Mouse (Mus musculus) spleen, postnatal 14 days (tissue): Measurements from ENCODE around the gene Elf5.

ENCODE experiments used
- DNase-seq, 2 experiments: peaks; one replicate each; pipeline ENCODE4 v3.0.0; 2021 to 2022; ENCODE audit warnings: low spot score in 2 of 2

Gene Elf5

DNA sequence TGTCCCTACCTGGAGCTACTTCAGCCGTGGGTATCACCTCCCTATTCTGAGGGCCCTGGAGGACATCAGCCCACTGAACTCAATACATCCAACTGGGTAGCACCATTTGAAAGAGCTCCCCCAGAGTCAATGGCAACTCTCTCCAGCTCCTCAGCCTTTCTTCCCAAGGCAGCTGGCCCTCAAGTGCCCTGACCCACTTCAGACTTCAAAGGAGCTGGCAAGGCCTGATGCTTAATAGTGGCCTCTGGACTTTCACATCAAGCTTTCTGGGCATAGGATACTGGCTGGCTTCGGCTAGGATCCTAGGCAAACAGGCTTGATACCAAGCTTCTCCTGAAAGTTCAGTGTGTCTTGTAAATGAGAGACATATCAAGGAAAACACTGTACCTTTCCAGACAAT lies 23.6 kb downstream of the Elf5 start:
- no peak for DNase-seq

DNA sequence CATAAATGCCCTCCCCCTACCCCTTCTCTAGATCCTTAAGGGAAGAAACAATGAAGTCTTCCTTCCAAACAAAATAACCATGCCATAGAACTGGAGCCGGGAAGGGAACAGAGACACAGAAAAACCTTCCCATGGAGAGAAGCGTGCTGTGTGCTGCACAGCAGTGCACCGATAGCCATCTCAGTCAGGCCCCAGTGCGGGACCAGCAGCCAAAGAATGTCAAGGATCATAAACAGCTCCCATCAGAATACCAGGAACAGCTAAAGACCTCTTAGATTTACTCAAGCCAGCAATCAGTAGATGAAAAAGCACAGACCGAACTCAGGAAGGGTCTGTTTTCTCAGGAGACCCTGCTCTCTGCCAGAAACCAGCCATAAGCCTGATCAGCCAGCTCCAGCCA lies 25.0 kb downstream of the Elf5 start:
- DNase-seq: no peak

DNA sequence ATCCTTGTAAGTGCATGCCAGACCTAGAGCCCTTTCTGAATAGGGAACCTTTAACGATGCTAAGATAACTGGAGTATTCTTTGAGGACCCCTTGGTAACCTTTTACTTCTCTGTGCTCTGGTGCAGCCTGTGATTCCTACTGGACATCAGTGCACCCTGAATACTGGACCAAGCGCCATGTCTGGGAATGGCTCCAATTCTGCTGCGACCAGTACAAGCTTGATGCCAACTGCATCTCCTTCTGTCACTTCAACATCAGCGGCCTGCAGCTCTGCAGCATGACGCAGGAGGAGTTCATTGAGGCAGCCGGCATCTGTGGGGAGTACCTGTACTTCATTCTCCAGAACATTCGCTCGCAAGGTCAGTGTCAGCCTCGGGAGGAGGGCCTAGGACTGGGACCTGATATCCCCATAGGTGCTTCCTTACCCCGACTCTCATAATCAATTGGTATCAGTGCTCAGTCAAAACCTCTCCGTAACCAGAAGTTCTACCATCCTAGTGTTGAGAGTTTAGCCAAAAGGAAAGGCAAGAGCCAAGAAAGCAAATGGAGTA lies 27.7 kb downstream of the Elf5 start:
- no peak for DNase-seq

DNA sequence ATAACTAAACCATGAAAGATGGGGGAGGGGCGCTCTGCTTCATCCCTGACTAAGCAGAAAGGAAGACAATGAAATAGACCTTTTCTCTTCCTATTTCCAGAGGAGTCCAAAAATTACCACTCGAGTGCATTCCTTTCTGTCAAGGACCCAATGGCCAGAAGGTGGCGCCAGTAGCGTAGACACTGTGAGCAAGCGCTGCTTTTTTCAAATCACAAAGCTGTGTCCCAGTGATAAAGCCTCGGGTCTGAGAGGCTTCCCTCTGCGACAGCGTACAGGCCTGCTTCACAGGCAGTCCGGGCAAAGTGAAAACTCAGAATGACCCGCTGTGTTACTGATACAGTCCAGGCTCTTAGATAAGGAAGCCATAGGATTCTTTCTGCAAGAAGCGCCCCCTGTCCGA lies 28.2 kb downstream of the Elf5 start:
- DNase-seq: peak; percentile 35 to 57

DNA sequence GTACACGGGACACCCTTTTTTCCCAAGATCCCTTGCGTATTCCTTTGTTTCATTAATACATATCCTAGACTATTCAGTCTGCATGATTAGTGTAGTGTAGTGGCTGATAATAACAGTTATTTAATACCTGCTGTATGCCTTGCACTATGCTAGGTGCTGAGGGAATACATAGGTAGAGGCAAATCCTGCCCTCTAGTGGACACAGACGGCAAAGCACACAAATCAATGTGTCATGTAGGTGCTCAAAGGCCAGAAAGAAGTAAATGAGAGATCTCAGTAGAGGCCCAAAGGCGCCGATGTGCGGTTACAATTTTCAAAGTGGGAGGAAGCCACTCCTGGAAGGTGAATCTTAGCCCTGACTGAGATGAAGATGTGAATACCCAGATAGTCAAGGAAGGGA lies 34.3 kb downstream of the Elf5 start:
- DNase-seq: peak in 1 of 2 experiments; percentile 33

GRCm38 (mm10) chr2:103446326-103446725 lies 34.8 kb downstream of the Elf5 start:
- no peak for DNase-seq

- no peak for DNase-seq
Observed at GRCm38 (mm10) chr2:103448947-103449560, 37.6 kb downstream of the Elf5 start.

DNA sequence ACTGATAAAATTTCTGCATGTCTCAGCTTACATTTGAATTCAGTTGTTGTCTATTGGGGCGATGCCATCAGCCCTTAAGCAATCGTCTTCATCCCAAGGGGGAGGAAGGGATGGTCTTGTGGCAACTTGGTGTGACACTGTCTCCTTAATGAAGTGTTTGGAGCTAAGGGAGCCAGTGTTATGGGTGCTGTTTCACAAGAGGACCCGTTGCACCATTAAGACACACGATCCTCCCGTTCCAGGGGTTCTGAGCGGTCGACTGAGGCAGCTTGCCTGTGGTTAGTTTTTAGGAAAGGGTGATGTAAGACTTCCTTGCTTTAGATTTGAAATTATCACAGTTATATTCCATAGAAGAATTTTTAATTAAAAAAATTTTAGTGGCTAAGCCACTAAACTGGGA lies 38.3 kb downstream of the Elf5 start:
- DNase-seq: no peak

DNA sequence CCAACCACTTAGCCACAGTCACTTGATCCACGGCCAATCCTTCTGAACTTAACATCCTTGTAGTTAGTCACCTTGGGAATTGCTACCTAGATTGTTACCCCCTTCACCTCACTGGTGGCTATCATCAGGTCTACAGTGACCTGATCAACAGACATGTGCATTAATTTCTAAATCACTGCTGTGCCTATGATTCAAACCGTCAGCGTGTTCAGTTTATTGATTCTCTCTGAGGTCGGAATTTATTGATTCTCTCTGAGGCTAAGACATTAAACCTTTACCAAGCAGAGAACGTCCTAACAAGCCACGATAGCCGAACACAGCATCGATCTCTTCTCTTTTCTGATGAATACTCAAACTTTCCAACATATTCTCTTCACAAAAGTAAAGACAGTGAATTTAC lies 38.8 kb downstream of the Elf5 start:
- DNase-seq: no peak

DNA sequence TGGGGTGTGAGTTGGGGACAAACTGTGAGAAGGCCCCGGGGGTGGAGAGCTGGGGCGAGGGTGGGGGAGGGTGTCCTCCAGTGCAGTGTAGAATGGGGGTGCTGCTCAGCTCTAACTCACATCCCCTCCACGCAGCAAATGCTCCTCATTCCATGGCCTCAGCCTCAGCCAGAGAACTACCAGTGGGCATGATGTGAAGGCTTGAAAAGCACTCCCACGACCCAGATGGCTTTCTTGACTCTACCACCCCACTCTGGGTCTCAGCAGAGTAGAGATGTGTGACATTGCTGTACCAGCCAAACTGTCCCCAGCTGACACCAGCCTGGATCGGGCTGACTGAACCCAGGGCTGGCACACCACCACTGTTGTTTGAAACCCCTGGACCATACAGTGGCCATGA lies 41.1 kb downstream of the Elf5 start:
- no peak for DNase-seq

DNA sequence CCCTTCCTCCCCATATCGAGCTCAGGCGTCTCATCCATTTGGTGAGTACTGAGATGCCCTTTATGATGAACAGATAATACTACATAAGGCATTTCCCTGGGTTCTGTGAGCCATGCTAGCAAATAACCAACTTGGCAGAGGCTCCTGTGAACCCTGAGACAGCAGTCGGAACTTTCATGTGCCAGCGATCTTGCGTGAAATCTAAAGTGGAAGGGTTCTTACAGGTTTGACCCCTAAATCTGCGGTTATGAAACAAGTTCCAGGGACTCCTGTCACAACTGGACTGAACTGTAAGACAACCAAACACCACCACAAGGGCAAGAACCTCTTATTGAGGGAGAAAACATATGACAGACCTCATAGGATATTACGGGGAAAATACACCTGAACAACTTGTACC lies 44.3 kb downstream of the Elf5 start:
- DNase-seq: no peak

DNA sequence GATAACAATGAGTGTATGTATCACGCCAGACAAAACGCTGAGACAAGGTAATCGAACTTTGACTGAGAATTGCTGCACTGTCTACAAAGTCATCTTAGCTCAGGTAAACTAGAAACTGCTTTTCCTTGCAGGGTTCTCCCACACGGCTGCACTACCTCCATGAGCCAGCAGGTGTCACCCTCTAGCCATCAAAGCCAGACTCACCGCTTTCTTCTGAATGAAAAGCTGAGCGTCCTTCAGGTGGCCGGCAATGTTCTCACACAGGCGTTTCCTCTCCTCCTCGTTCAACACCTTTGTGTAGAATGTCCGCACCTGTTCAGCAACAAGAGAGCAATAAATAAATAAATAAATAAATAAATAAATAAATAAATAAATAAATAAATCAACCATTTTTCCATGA lies 45.2 kb downstream of the Elf5 start:
- DNase-seq: peak; percentile 70 to 80

GRCm38 (mm10) chr2:103457048-103457447 lies 45.6 kb downstream of the Elf5 start:
- no peak for DNase-seq

DNA sequence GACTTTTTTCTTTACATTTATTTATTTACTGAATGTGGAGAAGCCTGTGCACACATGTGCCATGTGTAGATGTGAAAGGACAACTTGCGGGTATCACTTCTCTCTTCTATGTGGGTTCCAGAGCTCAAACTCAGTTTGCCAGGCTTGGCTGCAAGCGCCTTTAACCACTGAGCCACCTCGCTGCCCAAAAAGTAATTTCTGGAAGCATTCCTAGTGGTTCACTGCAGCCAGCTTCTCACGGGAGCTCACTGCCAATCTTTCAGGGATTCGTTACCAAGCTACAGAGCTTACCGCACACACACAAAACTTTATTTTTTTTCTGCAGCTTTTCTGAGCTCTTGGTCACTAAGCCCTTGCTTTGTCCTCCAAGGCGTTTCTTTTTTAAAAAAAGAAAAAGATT lies 46.1 kb downstream of the Elf5 start:
- no peak for DNase-seq

GRCm38 (mm10) chr2:103459069-103459468 lies 47.6 kb downstream of the Elf5 start:
- DNase-seq: no peak

- no peak for DNase-seq
Observed at GRCm38 (mm10) chr2:103461210-103461609, 49.7 kb downstream of the Elf5 start.

DNA sequence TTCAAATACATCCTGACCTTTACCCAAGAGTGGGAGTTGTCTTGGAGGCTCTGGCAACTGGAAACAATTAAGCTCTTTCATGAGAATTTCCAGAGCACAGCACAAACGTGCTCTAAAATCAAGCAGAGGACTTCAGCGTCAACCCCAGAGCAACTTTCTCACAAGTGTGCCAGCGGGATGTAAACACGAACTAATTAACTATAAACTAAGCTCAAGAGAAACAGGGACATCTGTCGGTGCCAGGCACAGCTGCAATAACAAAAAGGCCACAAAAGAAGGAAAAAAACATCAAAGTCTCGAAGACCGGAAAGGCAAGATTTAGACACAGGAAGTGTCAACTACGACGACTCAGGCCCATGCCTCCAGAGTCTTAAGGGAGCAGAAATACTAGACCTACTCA lies 50.3 kb downstream of the Elf5 start:
- no peak for DNase-seq

DNA sequence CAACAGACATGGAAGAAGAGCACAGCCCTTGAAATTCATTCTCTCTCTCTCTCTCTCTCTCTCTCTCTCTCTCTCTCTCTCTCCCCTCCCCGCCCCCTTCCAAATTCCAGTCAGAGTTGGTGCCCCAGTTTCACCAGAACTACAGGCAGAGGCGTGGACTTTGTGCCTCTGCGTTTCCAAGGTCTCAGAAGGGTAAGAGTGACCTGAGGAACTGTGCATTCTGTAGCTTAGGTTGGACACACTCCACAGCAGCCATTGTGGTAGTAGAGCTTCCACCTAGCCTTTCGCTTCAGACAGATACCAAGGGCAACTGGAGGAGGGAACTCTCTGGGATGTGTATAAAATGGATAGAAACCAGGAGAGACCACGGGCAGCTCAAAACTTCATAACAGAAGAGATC lies 51.3 kb downstream of the Elf5 start:
- DNase-seq: no peak

DNA sequence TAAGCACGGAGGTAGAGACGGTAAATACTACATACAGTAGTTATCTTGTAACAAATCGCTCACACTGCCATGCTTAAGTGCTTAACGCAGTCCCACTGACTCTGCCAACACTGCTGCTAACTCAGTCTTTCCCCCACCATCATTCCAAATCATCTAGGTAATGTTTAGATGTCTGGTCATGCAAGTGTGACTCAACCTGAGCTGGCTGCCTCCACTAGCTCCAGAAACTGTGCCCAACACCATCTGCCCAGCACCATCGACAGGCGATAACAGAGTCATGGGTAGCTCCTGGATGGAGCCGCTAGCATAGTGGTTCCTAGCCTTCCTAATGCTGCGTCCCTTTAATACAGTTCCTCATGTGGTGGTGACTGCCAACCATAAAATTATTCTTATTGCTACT lies 53.0 kb downstream of the Elf5 start:
- no peak for DNase-seq

- DNase-seq: no peak
Observed at GRCm38 (mm10) chr2:103465429-103465828, 53.9 kb downstream of the Elf5 start.

GRCm38 (mm10) chr2:103466272-103466671 lies 54.8 kb downstream of the Elf5 start:
- DNase-seq: no peak

- no peak for DNase-seq
Observed at GRCm38 (mm10) chr2:103466984-103467588, 55.6 kb downstream of the Elf5 start.

- DNase-seq: no peak
Observed at GRCm38 (mm10) chr2:103473362-103473761, 61.9 kb downstream of the Elf5 start.

DNA sequence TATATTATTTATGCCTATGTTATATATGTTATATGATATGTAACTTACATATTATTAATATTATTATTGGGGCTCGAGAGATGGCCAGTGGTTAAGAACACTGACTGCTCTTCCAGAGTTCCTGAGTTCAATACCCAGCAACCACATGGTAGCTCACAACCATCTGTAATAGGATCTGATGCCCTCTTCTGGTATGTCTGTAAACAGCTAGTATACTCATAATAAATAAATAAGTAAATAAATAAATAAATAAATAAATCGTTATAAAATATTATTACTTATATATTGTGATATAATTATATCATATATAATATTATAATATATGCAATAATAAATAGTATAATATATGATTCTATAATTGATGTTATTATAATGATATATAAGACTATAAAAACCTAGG lies 64.7 kb downstream of the Elf5 start:
- DNase-seq: no peak
